Mouse (Mus musculus) forebrain, postnatal 0 days (tissue): ENCODE measurements around the gene Ddr1. TPM values are rescaled to one million over a fixed set of nuclear protein-coding genes. Genes with fewer than 3 reads are reported as not detected.

ENCODE experiments used
- ATAC-seq: fragments of 200-750 bp; cut with Nextera tagmentation; 2 replicates; pipeline ENCODE4 v1.8.0; 2017; ENCODE audit warnings: mild to moderate bottlenecking, moderate library complexity
- DNase-seq: peaks from one replicate; pipeline ENCODE4 v3.0.0-alpha.2; 2015
- H3K27ac ChIP-seq: fragments of 300-500 bp; sonication (generic); 2 replicates; pipeline ENCODE4 v1.5.1; 2014; ENCODE audit warnings: low read depth, mild to moderate bottlenecking, antibody characterized with exemption, low read length, moderate library complexity, mixed read lengths
- H3K27me3 ChIP-seq: fragments of 300-500 bp; sonication (generic); 2 replicates; pipeline ENCODE4 v1.6.1; 2014; ENCODE audit warnings: mild to moderate bottlenecking, low read length, mixed read lengths; ENCODE audit not compliant: insufficient read depth
- H3K36me3 ChIP-seq: fragments of 300-500 bp; sonication (generic); 2 replicates; pipeline ENCODE4 v1.6.1; 2014; ENCODE audit warnings: mild to moderate bottlenecking, moderate library complexity; ENCODE audit not compliant: insufficient read depth
- H3K4me1 ChIP-seq: fragments of 300-500 bp; sonication (generic); 2 replicates; pipeline ENCODE4 v1.6.1; 2014; ENCODE audit warnings: antibody characterized with exemption; ENCODE audit not compliant: insufficient read depth
- H3K4me2 ChIP-seq: fragments of 300-500 bp; sonication (generic); 2 replicates; pipeline ENCODE4 v1.6.1; 2014; ENCODE audit warnings: low read depth, mild to moderate bottlenecking, moderate library complexity
- H3K4me3 ChIP-seq: fragments of 300-500 bp; sonication (generic); 2 replicates; pipeline ENCODE4 v1.5.1; 2014; ENCODE audit warnings: low read depth, low read length, mixed read lengths
- H3K9ac ChIP-seq: fragments of 300-500 bp; sonication (generic); 2 replicates; pipeline ENCODE4 v1.6.1; 2014; ENCODE audit warnings: mild to moderate bottlenecking
- H3K9me3 ChIP-seq: fragments of 300-500 bp; sonication (generic); 2 replicates; pipeline ENCODE4 v1.6.1; 2016; ENCODE audit warnings: low read length
- CTCF ChIP-seq: sonication (generic); IDR thresholded peaks from 2 replicates; pipeline ENCODE4 v1.5.1; 2016; ENCODE audit warnings: antibody characterized with exemption, control low read depth, low read depth
- WGBS: fragments of 180-500 bp; shearing (Covaris S2); extraction: QIAGEN DNeasy Blood & Tissue Kit; methylation state at CpG from one replicate; pipeline ENCODE4 v1.1.7; 2014; 5-methylcytosine and 5-hydroxymethylcytosine counted together
- polyA plus RNA-seq: library from polyadenylated mRNA; unstranded; fragments of >200 nt; fragmentation: Nextera tagmentation; extraction: Ambion mirVana; gene quantifications from 2 replicates; pipeline ENCODE4 v1.2.1, GENCODE M21; 2015
- total RNA-seq: library from RNA; depleted of rRNA; stranded (reverse); fragments of >200 nt; gene quantifications from 2 replicates; pipeline ENCODE4 v1.2.3, GENCODE M21; 2014

Gene Ddr1
- total and polyA plus RNA-seq, 2 experiments from 2014 or later: 51.2 to 59.8 TPM

DNA sequence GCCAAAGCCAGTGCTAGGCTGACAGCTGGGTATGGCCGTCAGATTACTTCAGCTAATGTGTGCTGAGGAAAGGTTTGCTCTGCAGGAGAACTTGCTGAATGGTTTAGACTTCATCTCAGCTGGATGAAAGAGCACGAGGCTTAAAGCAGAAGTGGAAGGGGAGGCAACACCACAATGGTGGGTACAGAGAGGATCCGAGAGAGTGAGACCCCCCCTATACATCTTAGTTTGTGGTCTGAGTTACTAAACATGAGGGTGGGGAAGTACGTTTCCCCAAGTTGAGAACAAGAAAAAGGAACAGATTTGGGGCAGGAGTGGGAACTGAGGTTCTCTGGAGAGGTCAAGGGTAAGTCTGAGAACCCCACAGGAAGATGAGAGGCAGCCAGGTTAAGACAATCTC lies 12.1 kb downstream of the Ddr1 start:
- H3K4me2 ChIP-seq: no peak overlapping the region
- no peak overlapping the region for H3K9ac ChIP-seq
- H3K27me3 ChIP-seq: no peaks in the 10 kb centered on the region
- peaks cover 9% of the 10 kb centered on the region for H3K4me1 ChIP-seq
- H3K4me3 ChIP-seq: no peak overlapping the region
- no peak overlapping the region for H3K27ac ChIP-seq
- H3K36me3 ChIP-seq: peaks cover 62% of the 10 kb centered on the region
- 78% methylated on average over 4 of the region's 4 CpGs for WGBS
- no peak for TF ChIP-seq CTCF
- no peaks in the 10 kb centered on the region for H3K9me3 ChIP-seq
- DNase-seq: no peak
- ATAC-seq: no peak

DNA sequence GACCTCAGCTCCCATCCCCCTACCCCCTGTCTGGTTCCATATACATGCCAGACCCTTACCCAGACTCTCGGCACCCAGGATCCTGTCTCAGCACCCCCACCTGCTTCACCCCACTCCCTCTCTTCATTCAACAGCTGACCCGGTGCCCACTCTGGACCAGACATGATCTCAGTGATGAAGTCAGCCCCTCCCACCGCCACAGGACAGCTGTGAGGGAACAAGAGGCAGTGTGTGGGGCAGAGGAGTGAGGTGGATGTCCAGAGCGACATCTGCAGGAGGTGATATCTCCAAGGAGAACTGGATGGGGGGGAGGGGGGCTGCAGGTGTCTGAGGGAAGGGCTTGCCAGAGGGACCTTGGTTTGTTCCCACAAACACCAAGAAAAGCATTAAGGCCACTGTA lies 12.6 kb downstream of the Ddr1 start:
- no peak for TF ChIP-seq CTCF
- Histone ChIP-seq H3K36me3 (peaks cover 67% of the 10 kb centered on the region), H3K27me3 (no peaks in the 10 kb centered on the region), H3K4me1 (peaks cover 3% of the 10 kb centered on the region; the same call in 1 of the 2 replicates), H3K9ac (no peak overlapping the region), H3K4me2 (no peak overlapping the region), H3K4me3 (no peak overlapping the region), H3K27ac (no peak overlapping the region), H3K9me3 (no peaks in the 10 kb centered on the region)
- ATAC-seq: no peak
- no peak for DNase-seq
- 85% methylated on average over 4 of the region's 4 CpGs for WGBS

DNA sequence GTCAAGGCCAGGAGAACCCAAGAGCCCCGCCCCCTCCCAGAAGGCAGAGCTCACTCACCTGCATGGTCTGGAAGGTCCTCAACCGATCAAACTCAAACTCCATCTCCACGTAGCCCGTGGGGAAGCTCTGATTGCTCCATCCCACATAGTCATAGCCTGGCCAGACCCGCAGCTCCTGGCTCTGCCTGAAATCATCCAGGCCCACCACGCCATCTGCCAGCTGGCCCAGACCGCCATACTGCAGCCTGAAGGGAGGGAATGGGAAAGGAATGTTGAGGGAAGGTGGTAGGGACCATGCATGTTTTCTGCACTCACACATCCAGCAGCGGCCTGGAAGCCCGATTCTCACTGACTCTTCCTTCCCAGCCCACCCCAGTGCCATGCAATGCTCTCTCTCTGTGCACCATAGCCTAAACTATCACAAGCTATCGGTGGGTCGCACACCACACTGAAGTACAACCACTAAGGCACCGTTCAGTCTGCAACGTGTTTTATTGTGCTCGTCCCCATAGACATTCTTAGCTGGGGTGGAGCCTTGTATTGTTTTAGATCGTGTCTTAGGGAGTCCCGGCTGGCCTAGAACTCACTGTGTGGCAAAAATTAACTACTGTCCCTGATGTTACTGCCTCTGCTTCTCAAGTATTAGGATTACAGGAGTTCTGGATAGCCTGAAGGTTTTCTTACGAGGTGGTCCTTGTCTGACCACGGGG lies 14.3 kb downstream of the Ddr1 start:
- TF ChIP-seq CTCF: no peak
- H3K27me3 ChIP-seq: no peaks in the 10 kb centered on the region
- 88% methylated on average over 18 of the region's 18 CpGs for WGBS
- no peak overlapping the region for H3K4me3 ChIP-seq
- H3K36me3 ChIP-seq: peaks cover 83% of the 10 kb centered on the region
- ATAC-seq (no peak), DNase-seq (no peak)
- H3K9ac ChIP-seq: no peak overlapping the region
- no peaks in the 10 kb centered on the region for H3K4me1 ChIP-seq
- H3K4me2 ChIP-seq: no peak overlapping the region
- H3K9me3 ChIP-seq: no peaks in the 10 kb centered on the region
- no peak overlapping the region for H3K27ac ChIP-seq

DNA sequence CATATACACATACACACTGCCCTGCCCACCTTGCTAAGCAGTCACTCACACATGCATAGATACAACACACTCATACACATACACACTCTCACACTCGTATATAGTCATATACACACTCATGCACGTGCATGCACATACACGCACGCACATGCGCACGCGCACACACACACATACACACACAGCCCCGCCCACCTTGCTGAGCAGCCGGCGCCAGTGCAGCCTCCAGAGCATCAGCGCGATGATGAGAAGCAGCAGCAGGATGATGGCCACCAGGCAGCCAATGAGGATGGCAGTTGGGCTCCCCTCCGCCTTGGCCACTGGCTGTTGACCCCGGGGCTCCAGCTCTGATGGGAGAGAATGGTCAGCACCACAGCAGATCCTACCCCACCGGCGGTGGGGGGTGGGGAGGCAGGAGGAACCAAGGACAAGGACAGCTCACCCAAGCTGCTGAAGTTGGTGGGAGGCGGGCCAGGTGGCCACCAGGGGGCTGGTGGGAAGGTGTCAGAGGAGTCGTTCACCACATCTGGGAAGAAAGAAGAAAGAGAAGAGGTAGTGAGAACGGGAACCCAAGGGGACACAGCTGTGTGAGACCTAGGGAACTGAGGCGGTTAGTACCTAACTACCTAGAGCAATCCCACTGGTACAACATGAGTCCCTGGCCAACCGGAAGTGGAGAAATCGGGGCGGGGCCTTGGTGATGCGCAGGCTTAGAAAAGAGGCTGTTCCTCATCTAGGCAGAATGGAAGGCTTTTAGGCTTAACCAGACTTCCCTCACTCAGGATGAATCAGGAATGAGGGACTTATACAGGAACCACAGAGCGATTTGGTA lies 15.9 kb downstream of the Ddr1 start:
- peaks cover 94% of the 10 kb centered on the region for H3K36me3 ChIP-seq
- DNase-seq: no peak
- no peak overlapping the region for H3K9ac ChIP-seq
- H3K4me3 ChIP-seq: no peak overlapping the region
- WGBS: 90% methylated on average over 25 of the region's 25 CpGs
- TF ChIP-seq CTCF: no peak; the same call in 1 of the 2 replicates
- no peaks in the 10 kb centered on the region for H3K27me3 ChIP-seq
- H3K27ac ChIP-seq: no peak overlapping the region
- no peaks in the 10 kb centered on the region for H3K9me3 ChIP-seq
- no peak overlapping the region for H3K4me2 ChIP-seq
- H3K4me1 ChIP-seq: no peaks in the 10 kb centered on the region
- ATAC-seq: no peak

DNA sequence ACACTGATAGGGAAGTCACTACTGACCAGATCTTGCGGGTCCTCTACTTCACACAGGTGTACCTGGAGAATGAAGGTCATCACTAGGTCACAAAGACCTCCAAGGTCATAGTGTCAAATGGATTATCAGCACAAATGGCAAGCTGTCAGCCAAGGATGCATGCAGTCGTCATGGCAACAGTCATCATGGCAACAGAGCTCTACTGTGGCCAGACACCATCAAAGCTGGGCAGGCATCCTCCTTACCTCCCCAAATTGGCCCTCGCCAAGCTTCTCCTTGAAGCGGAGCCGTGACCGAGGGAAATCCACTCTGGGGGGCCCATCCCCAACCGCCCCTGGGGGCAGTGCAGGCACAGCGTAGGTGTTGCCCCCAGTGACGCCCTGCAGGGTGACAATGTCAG lies 19.4 kb downstream of the Ddr1 start:
- no peak for DNase-seq
- WGBS: 62% methylated on average over 9 of the region's 9 CpGs

DNA sequence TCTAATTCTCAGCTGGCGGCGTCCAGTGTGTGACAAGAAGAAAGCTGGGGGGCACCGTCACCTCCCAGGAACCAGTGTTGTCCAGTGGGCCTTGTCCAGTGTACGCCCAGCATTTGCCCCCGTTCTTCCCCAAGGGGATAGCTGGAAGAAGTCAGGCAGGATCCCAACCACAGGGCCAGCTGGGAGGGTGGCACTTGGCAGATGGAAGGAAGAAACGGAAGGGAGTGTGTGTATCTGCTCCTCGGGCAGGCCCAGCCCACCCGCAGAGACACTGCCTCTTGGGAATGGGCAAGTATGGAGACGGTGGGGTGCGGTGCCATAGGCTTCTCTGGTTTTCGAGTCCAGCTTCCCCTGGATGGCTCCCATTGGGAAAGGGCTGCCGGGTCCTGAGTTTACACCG lies 22.4 kb downstream of the Ddr1 start:
- no peaks in the 10 kb centered on the region for H3K9me3 ChIP-seq
- no peak overlapping the region for H3K4me2 ChIP-seq
- no peak for ATAC-seq
- DNase-seq: no peak
- H3K27me3 ChIP-seq: no peaks in the 10 kb centered on the region
- no peak for TF ChIP-seq CTCF
- H3K4me3 ChIP-seq: no peak overlapping the region
- no peaks in the 10 kb centered on the region for H3K4me1 ChIP-seq
- H3K9ac ChIP-seq: no peak overlapping the region
- H3K27ac ChIP-seq: no peak overlapping the region
- H3K36me3 ChIP-seq: peaks cover 64% of the 10 kb centered on the region
- WGBS: 84% methylated on average over 13 of the region's 13 CpGs

More for the DNA sequence above, 19.4 kb downstream of the Ddr1 start:
- Histone ChIP-seq H3K4me3 (no peak overlapping the region), H3K27ac (no peak overlapping the region), H3K4me2 (no peak overlapping the region), H3K9ac (no peak overlapping the region; the same call in 1 of the 2 replicates), H3K36me3 (peaks cover 92% of the 10 kb centered on the region), H3K4me1 (no peaks in the 10 kb centered on the region), H3K27me3 (no peaks in the 10 kb centered on the region), H3K9me3 (no peaks in the 10 kb centered on the region)
- no peak for TF ChIP-seq CTCF
- peak; percentile 14; the same call in 1 of the 2 replicates for ATAC-seq

DNA sequence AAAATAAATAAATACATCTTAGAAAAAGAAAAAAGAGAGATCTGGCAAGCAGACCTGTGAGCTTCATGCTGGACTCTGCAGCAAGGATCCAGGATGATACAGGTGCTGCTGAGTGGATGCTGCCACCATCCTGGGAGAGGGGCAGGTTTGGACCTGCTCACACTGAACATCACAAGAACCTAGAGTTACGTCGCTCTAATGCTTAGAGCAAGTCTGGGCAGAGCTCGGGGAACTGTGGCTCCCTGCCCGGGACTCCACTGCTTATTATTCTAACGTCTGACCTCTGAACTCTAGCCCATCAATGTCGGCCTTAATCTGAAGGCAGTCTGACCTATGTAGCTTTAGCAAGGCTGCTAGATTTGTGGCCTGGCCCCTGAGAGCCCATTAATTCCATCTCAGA lies 23.8 kb downstream of the Ddr1 start:
- Histone ChIP-seq H3K4me1 (no peaks in the 10 kb centered on the region), H3K27me3 (no peaks in the 10 kb centered on the region), H3K9ac (no peak overlapping the region), H3K27ac (no peak overlapping the region), H3K4me2 (no peak overlapping the region), H3K4me3 (no peak overlapping the region), H3K36me3 (peaks cover 50% of the 10 kb centered on the region), H3K9me3 (no peaks in the 10 kb centered on the region)
- no peak for TF ChIP-seq CTCF
- 53% methylated on average over 6 of the region's 6 CpGs for WGBS
- DNase-seq (no peak), ATAC-seq (0 out of 2 replicates have a peak, but pooled peaks have one; percentile 14)
